Mouse (Mus musculus): Measurements from ENCODE around the gene Vps11.
A peak's percentile ranks its signal among the peaks of the same experiment; 100 is the strongest.
"Not testable (repeated sequence)": the region's sequence is repeated elsewhere in the genome, so short reads cannot be mapped to it uniquely, and the experiment has no call there.

The Vps11 gene

GRCm38 (mm10) chr9:44314910-44315309 is 46.6 kb downstream of the Vps11 start:
- DNase-seq (ENCODE audit: low spot score in 2 of 2): no peak

- DNase-seq (ENCODE audit: low spot score in 2 of 2): no peak
Measured at GRCm38 (mm10) chr9:44314257-44314547, 47.3 kb downstream of the Vps11 start.

GRCm38 (mm10) chr9:44313476-44314256 is 47.8 kb downstream of the Vps11 start:
- DNase-seq (ENCODE audit: low spot score in 2 of 2): no peak

- DNase-seq (ENCODE audit: low spot score in 2 of 2): no peak
Measured at GRCm38 (mm10) chr9:44311136-44312134, 50.0 kb downstream of the Vps11 start.

GRCm38 (mm10) chr9:44310750-44311135 is 50.7 kb downstream of the Vps11 start:
- DNase-seq (ENCODE audit: low spot score in 2 of 2): no peak

- no peak for DNase-seq (ENCODE audit: low spot score in 2 of 2)
Measured at GRCm38 (mm10) chr9:44309756-44310155, 51.7 kb downstream of the Vps11 start.

GRCm38 (mm10) chr9:44307248-44307647 is 54.2 kb downstream of the Vps11 start:
- DNase-seq (ENCODE audit: low spot score in 2 of 2): no peak

GRCm38 (mm10) chr9:44306532-44306931 is 54.9 kb downstream of the Vps11 start:
- no peak for DNase-seq (ENCODE audit: low spot score in 2 of 2)

- peak; percentile 94 for DNase-seq (ENCODE audit: low spot score in 2 of 2)
Measured at GRCm38 (mm10) chr9:44305466-44306079, 55.9 kb downstream of the Vps11 start, which contains the start of gene Hinfp. TSS of gene Hinfp (minus strand) at chr9:44305671.

- not testable (repeated sequence) for DNase-seq (ENCODE audit: low spot score in 2 of 2)
Measured at GRCm38 (mm10) chr9:44300001-44300400, 61.5 kb downstream of the Vps11 start.
